Mouse (Mus musculus) testis, adult 2 months (tissue): ENCODE data around the gene Ccser1.

Source experiments
- CTCF ChIP-seq: fragments of 200-500 bp; IDR thresholded peaks from 2 replicates; pipeline ENCODE4 v1.5.1; 2012; ENCODE audit warnings: low read depth, mild to moderate bottlenecking, inconsistent platforms, low read length, moderate library complexity; ENCODE audit not compliant: control insufficient read depth, insufficient read depth, insufficient replicate concordance
- POLR2A ChIP-seq: fragments of 200-500 bp; IDR thresholded peaks from 2 replicates; pipeline ENCODE4 v1.6.1; 2012; ENCODE audit warnings: low read depth, mild to moderate bottlenecking, inconsistent platforms, low read length, moderate library complexity; ENCODE audit not compliant: control insufficient read depth

DNA sequence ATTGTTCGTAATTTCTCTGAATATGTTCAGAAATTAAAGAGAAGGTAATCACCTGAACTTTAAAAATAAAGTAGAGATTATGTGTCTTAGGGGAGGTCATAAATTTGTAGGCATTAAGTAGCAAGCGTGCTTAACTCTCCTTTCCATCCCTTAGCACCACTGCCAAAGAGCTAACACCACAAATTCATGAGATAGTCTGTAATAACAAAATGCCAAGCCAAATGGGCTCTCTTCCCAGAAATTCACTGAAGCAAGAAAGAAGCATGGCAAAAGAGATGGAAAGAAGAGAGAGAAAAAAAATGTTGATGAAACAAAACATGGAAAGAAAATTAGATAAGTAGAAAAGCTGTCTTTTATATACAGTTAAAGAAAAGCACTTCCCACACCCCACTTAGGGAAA lies 796.8 kb downstream of the Ccser1 start:
- TF ChIP-seq CTCF: no peak
- no peak for TF ChIP-seq POLR2A
